Mouse (Mus musculus) forebrain, embryonic 16.5 days (tissue): ENCODE data around the gene Gm17067. TPM values are rescaled to one million over a fixed set of nuclear protein-coding genes. Genes with fewer than 3 reads are reported as not detected.

Experiments
- polyA plus RNA-seq: library from polyadenylated mRNA; unstranded; fragments of >200 nt; fragmentation: Nextera tagmentation; extraction: Ambion mirVana; gene quantifications from 2 replicates; pipeline ENCODE4 v1.2.1, GENCODE M21; 2015

The Gm17067 gene
- polyA plus RNA-seq, 1 experiment from 2014 or later = not detected

Other genes starting within 250 kb of the Gm17067 start
- gene Zfp141, start 221.3 kb downstream of the Gm17067 start, polyA plus RNA-seq = 17.6 and 19.7 TPM in 2 replicates
- gene Gm21028, start 148.4 kb downstream of the Gm17067 start, polyA plus RNA-seq = not detected in 2 replicates
- 0.91 and 1.4 TPM in 2 replicates for gene Zfp977, start 134.5 kb downstream of the Gm17067 start, polyA plus RNA-seq
- gene Zfp976, start 84.4 kb downstream of the Gm17067 start, polyA plus RNA-seq = 3.7 and 4.1 TPM in 2 replicates
- gene Zfp975, start 34.3 kb downstream of the Gm17067 start, polyA plus RNA-seq = 6.8 and 7.9 TPM in 2 replicates
- not detected in 2 replicates for gene Vmn2r62, start 66.5 kb upstream of the Gm17067 start, polyA plus RNA-seq
- gene Gm2381, start 140.2 kb upstream of the Gm17067 start, polyA plus RNA-seq = not detected in 2 replicates
- gene Vmn2r63, start 206.8 kb upstream of the Gm17067 start, polyA plus RNA-seq = not detected in 2 replicates